Mouse (Mus musculus) monocyte, adult 5-6 weeks (primary cell): ENCODE measurements at regions not wholly inside any gene's neighbourhood (a gene's known extent, or its start where the extent isn't known, plus 50 kb on each side); places are given as distances from the start of the nearest gene placed in this dataset.
A peak's percentile ranks its signal among the peaks of the same experiment; 100 is the strongest.

ENCODE experiments used
- ATAC-seq: fragments of 153-309, 156-312 bp; replicated peaks from 2 replicates; pipeline ENCODE4 v1.8.0; 2017; ENCODE audit warnings: mild to moderate bottlenecking; ENCODE audit not compliant: low TSS enrichment, insufficient number of reproducible peaks, severe bottlenecking, poor library complexity, low FRiP score

DNA sequence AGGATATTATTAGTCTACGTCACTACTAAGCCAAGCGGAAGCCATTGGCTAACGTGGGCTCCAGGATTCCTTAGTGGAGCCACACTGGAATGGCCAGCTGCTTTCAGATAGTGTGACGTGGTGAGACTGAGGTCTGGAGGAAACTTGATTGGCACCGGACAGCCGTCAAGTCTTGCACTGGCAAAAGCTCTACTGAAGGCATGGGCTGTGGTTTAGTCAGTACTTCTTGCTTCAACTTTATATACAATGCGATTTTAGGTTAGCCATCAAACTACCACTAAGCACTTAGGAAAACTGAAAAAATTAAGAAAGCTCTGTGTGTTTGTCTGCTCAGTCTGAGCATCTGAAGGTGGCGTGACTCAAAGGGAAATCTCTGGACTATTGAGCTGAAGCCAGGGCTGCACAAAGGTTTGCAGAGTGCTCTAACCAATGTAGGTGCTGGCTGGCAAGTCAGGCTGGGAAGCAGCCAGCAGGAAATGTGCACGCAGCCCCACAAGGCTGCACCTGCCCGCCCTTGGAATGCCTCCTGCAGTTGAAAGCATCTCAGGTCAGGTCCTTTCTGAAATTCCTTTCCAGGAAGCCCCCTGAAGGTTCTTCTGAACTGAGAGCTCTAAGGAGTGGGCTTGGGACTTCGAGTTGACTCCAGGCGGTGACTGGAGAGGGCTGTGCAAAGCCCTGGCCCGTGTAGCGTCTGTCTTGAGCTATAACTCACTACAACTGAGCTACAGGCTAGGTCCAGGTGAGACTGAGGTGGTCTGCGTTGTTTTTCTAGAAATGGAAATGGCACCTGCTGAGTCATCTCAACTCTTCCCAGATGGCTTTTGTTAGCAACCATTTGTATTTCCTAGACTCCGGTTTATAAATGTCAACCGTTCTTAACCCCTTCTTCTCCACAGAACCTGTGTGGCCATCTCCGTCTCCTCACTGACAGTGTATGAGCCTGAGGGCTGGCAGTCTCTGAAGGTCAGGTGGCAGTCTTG, 172.2 kb upstream of the Id2 start:
- no peak for ATAC-seq

DNA sequence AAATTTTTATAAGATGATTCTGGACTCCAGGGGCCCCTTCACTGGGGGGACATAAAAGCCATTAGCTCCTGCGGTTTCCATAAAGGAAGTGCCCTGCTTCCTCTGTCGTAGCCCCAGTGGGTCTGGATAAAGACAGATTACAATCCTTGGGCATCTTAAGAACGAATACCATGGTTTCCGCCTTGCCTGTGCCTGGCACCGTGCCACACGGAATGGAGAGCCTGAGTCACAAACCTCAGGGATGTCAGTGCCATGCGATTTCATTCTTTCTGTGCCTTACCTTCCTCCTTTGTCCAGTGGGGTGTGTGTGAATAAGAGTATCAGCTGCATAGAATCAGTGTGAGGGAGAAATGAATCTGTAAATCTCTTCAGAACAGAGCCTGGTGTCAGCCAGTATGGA, 171.4 kb upstream of the Id2 start:
- no peak for ATAC-seq

DNA sequence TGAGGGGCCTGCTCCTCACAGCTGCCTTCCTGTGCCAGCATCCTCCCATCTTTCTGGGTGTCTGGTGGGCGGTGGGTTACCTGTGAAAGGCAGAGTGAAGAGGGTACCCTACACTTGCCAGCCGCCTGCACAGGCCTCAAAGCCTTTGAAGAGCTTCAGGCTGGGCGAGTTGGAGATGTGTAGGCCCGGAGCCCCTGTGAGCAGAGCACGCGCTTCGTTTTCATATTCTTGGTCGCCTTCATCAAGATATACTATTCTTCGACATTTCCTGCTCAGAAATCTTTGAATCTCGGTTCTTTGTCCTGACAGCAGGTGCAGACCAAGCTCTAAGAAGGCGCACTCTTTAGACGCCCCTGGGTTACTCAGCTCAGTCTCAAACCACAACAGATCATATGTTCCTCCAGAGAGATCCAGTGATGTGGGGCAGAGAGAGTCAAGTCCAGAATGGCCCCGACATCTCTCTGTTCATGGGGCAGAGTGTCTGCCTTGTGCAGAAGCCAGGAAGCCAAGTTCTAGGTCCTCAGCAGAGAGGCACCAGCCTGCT, 170.7 kb upstream of the Id2 start:
- ATAC-seq, result no peak

DNA sequence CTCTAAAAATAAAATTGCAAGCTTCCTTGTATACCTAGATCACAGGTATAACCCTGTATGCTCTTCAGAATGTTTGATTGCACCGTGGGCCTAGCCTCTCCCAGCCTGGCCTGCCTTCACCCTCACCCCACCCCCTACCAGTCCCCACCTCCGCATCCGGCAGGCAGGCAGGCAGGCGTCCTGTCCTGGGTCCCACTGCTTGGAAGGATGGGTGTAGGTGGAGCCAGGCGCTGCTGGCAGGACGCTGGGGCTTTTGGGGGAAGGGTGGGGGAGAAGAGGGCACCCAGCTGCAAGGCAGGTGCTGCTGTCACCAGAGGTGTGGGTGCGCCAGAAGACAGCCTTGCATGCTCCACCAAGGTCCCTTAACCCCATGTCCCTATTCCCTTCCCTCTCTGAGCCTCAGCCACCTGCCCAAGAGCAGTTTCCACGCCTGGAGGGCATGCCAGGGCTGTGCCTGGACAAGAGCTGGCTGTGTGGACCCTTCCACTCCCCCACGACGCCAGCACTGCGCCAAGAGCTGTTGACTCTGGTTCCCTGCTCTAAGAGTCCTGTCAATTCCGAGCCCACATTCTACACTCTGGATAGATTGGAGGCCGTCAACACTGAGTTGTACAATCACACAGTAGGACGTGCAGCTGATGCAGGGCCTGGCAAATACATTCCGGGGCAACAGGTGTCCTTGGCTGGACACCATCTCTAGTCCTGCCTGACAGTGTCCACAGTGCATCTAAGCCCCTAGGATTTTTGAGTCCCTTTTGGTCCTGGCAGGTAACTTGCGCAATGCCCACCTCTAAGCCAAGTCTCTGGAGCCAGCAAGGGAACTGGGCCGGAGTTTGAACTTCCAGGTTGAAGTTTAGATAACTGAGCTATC, 170.0 kb upstream of the Id2 start:
- no peak for ATAC-seq

DNA sequence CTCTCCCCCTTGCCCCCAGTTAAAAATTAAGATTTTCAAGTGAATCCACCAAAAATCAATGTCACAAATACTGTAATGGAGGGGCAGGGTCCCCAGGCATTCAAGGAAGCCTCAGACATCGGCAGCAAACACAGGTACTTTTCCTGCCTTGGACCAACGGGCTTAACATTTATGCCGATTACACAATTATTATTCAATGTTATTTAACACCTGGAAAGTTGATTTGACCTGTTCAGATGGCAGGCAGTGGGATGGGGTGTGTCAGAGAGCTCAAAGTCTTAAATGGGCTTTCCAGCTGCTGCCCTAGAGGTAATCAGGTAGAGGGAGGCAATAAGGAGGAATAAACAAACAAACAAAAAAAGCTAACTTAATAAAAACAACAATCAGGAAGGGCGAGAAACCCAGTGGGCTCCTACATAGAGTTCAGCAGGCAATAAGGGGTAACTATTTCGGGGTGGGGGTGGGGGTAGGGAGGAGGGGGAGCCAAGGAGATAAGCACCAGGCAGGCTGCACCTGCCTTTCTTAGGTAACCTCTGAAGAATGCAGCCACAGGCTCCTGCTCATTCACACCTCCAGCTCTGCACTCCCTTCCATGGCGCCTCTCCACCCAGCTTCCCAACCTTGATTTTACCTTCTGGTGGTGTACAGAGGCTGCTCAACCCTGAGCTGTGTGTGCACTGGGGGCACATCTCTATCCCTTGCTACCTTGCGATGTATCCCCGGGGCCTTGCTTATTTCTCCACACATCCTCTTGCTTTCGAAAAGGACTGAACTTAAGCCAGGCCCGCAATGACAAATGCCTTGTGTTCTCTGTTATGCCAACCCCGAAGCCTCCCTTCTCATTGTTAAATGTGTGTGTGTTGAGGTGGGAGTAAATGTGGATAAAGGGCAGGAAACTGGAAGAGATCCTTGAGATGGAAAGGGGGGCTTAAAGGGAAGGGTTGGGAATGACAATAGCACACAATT, 168.9 kb upstream of the Id2 start:
- no peak for ATAC-seq

DNA sequence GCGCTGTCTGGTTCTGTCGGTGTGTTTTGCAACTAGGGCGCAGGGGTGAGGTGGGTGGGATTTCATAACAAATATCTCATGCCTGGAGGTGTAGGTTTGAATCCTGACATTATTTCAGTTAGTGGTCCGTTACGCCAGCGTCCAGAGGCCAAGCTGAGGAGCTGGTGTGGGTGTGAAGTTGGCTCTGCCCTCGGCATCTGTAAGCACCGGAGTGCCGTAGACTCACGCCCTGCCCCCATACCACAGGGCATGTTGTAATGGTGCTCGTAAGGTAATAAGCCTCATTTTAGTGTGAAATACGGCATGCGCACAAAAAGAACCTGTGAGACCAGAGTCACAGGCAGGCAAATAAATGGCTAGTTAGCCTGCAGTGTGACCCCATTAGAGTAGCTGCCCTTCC, 168.1 kb upstream of the Id2 start:
- ATAC-seq, result no peak

DNA sequence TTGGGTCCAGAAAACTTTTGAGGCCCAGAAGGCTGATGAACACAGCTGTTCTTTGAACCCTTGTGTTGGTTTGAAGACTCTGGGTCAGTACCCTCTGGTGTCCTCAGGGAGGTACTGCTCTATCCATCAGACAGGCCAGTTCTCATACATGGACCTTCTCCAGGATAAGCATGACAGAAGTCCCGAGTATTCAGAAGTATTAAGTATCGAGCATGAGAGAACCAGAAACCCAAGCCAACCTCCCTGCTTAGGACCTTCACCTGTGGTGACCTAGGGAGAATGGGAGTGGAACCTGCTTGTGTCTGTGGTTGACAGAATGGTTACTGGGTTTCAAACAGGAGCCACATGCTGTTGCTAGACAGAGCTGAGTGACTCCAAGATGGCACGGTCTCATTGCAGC, 167.5 kb upstream of the Id2 start:
- ATAC-seq, result no peak

DNA sequence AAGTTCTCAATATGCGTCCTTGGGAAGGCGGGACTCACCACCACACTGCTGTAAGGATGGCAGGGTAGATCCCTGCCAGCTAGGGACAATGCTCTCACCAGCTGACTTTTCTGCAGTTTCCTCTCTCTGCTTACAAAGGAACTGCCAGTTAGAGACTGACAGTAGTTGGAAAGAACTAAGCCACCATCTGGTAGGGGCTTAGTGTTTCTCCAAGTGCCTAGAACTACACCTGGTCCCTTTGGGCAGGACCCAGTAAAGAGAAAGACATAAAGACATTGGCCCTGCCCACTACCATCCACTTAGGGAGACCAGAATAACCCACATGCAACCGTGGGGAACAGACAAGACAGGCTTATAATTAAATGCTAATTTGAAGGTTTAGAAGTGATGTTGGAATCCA, 165.5 kb upstream of the Id2 start:
- no peak for ATAC-seq

DNA sequence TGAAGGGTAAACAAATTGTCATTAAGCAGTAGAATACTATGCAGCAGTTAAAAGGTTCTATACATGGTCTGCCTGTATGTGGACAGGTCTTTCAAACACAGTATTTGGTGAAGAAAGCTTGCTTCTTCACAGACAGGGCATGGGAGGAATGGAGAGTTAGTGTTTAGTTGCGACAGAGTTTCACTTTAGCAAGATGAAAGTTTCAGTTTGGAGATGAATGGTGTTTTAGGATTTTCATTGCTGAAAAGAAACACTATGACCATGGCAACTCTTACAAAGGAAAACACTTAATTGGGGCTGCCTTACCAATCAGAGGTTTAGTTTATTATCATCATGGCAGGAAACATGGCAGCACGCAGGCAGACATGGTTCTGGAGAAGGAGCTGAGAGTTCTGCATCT, 162.2 kb upstream of the Id2 start:
- no peak for ATAC-seq

DNA sequence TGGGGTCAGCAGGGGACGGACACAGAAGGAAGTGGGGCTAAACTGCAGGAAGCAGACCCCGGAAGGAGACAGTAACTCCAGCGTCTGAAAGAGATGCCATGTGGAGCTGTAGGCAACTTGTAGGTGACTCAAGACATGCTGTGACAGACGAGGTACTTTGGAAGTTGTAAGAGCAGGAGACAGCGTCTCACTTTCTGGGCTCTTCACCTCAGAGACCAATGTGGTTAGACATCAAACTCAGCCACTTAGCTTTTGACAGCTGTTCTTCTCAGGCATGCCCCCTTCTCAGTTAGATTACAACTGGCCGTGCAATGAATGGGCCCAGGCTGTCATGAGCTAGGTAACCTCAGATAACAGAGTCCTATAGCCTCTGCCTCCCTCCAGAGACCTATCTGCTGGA, 159.3 kb upstream of the Id2 start:
- no peak for ATAC-seq

DNA sequence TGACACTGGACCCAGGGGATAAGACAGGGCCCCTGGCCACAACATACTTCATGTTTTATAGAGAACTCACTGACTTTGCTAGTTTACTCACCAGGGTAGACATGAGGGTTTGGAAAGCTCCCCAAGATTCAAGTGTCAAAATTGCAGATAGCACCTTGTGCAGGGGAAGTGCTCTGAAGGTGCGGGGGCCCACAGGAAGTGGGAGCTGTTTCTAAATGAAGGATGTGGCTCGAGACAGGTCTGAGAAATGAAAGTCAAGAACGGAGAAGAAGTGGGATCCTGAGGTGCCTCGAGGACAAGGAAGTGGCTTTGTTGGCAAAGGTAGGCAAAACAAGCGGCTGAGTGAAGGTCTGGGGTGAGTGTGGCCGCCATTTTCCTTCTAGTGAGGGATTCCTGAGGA, 157.8 kb upstream of the Id2 start:
- no peak for ATAC-seq

DNA sequence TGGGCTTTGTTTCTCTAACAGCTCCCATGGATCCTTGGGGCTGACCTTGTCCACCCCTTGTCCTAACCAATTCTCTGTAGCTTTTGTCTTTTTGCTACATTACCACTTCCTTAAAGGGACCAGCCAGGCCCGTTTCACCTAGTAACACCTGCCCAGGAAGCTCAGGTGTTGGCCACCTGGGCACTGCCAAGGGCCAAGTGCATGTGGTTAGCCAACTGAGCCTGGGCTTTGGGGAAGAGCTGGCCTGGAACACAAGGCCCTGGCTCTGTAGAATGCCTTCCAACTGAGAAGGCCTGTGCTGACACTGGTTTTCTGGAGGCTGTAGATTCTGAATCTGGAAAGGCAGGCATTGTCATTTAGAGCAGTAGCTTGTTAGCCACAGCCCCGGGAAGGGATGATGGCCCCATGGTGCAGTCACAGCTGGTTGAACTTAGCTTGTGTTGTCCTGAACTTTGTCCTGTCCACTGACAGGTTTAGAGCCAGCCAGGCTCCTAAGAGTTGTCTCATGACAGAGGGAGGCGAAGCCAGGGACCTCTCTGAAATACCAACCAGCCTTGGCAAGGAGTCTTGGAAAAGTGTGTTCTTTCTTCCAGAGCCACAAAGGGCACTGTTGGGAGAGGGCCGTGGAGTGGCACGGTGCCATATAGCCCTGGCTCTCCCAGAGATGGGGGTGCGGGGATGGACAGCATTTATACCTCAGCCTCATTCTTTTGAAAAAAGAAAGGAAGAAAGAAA, 156.0 kb upstream of the Id2 start:
- ATAC-seq, result no peak

DNA sequence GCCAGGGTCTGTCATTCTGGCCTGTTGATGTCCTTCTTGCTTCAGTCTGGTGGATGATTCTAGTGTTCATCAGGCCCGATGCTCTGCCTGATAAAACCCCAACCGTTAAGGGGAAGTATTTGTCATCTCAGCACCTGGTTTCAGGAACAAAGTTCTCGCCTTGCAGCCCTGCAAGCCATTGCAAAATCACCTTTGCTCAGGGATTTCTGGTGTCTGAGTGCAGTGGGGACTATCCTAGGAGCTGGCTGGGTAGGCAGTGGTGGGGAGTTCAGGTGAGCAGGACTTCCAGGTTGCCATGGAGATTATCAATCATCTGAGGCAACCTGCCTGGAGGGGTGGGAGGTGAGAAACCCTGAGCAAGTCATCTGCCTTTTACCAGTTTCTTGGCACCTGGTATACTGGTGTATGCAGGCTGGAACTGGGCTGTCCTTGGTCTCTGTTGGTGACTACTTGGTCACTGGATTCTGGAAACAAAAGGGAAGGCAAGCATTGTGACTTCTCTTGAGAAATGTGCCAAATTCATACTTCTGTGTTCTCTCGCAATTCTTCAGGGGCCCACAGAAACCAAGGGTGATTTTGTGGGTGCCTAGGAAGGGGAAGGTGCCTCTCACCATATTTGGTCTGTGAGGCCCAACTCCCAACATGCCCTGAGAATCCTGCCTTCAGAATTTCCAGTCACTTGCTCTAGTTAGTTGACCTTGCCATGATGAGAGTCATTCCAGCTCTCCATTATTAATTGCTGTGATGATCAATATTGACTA, 154.7 kb upstream of the Id2 start:
- peak; percentile 72 for ATAC-seq

DNA sequence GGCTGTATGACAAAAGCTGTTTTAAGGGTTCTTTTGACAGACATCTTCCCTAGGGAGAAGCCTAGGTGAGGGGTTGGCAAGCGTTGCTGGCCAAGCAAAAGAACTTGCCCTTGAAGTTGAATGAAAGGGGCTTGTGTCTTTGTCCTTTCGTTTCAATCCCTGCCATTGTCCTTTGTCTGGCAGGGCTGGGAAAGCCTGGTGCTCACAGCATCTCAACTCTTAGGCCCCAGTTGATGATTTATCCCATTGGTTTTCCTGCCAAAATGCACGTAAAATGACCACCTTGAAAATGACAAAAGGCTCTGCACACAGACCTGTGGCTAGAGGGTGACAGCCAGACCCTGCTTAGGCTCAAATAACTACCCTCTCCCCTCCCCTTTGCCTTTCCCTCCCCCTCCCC, 153.9 kb upstream of the Id2 start:
- ATAC-seq, result no peak

DNA sequence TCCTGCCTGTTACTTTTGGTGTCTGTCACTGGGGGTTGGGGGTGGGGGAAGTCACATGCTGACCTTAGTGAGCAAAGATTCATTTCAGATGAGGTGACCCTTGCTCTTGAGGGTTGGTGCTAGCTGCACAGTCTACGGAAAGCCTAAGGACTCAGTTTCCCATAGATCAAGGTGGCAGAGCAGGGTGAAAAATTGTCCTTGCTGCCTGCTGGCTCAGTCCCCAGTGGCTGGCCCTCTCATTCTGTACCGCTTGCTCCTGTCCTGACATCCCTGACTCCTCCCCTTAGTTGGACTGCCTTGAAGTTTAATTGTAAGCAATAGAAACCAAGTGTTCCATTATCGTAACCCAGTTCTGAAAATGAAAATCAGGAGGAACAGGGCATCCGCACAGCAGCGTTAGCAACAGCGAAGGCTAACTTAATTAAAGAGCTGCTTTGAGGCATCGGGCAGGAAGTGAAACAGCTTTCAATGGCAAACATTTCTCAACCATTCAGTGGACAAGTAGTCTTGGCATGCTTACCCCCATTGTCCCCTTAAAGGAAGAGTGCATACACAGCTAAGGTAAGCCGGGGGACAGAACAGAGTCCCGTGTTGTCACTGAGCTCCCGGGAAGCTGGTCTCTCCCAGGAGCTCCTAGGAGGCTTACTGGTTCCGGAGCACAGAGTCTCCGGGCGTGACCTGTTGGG, 151.9 kb upstream of the Id2 start:
- ATAC-seq, result peak; percentile 38

DNA sequence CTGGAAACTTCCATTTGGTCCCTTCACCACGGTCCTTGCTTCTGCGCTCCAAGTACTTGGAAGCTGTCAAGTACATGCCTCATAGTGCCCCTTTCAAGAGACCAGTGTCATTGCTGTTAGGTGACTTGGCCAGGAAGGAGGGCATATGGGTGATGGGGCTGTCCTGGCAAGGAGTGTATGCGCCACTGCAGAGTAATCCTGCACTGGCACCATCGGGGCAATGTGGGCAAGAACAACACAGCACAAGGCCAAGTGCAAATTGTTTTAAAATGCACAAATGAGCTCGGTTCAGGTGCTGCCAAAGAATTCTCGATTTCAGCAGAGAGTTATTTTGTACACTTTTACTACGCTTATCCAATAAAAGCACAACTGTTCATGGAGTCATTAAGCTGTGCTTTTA, 149.6 kb upstream of the Id2 start:
- ATAC-seq, result no peak

DNA sequence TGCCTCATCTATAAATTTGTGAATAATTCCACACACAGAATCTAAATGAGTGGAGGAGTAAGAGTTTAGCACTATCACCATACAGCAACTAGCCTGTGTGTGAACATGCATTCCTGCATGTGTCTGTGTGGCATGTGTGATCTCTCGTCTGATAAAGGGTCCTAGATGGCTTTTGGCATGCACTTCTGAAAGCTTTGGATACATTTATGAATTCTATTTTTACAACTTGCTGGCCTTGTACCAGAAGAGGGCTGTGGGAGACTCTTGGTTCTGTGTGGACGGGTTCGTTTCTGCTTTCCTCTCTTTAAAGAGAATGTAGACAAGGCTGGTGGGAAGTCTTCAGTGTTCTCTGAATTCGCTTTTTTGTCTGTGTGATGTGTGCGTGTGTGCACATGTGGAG, 148.7 kb upstream of the Id2 start:
- ATAC-seq, result no peak
